Mouse (Mus musculus) lung, embryonic 16.5 days (tissue): ENCODE results near the gene Igf1r. TPM values are rescaled to one million over a fixed set of nuclear protein-coding genes. Genes with fewer than 3 reads are reported as not detected.
A peak's percentile ranks its signal among the peaks of the same experiment; 100 is the strongest.

Source experiments
- ATAC-seq: fragments of 200-750 bp; cut with Nextera tagmentation; 2 replicates; pipeline ENCODE4 v1.8.0; 2017; ENCODE audit warnings: low read depth, mild to moderate bottlenecking, moderate library complexity
- H3K27ac ChIP-seq: fragments of 300-500 bp; sonication (generic); 2 replicates; pipeline ENCODE4 v1.5.1; 2014; ENCODE audit warnings: mild to moderate bottlenecking, control low read depth, low read length
- H3K27me3 ChIP-seq: fragments of 300-500 bp; sonication (generic); 2 replicates; pipeline ENCODE4 v1.6.1; 2014; ENCODE audit warnings: low read depth, low read length, mixed read lengths; ENCODE audit not compliant: control insufficient read depth, insufficient read depth
- H3K36me3 ChIP-seq: fragments of 300-500 bp; sonication (generic); 2 replicates; pipeline ENCODE4 v1.6.1; 2014; ENCODE audit warnings: low read length; ENCODE audit not compliant: control insufficient read depth, insufficient read depth
- H3K4me1 ChIP-seq: fragments of 300-500 bp; sonication (generic); replicated peaks from 2 replicates; pipeline ENCODE4 v1.6.1; 2014; ENCODE audit warnings: low read length, mixed read lengths; ENCODE audit not compliant: control insufficient read depth, insufficient read depth
- H3K4me2 ChIP-seq: fragments of 300-500 bp; sonication (generic); 2 replicates; pipeline ENCODE4 v1.6.1; 2014; ENCODE audit warnings: low read depth, low read length, control low read depth
- H3K4me3 ChIP-seq: fragments of 300-500 bp; sonication (generic); 2 replicates; pipeline ENCODE4 v1.5.1; 2014; ENCODE audit warnings: mild to moderate bottlenecking, low read length, control low read depth
- H3K9ac ChIP-seq: fragments of 300-500 bp; sonication (generic); 2 replicates; pipeline ENCODE4 v1.6.1; 2014; ENCODE audit warnings: low read length, control low read depth
- H3K9me3 ChIP-seq: fragments of 300-500 bp; sonication (generic); 2 replicates; pipeline ENCODE4 v1.6.1; 2016; ENCODE audit warnings: low read length; ENCODE audit not compliant: control insufficient read depth
- WGBS: fragments of 180-500 bp; shearing (Covaris S2); extraction: QIAGEN DNeasy Blood & Tissue Kit; methylation state at CpG from one replicate; pipeline ENCODE4 v1.1.7; 2014; 5-methylcytosine and 5-hydroxymethylcytosine counted together
- polyA plus RNA-seq: library from polyadenylated mRNA; unstranded; fragments of >200 nt; fragmentation: Nextera tagmentation; extraction: Ambion mirVana; gene quantifications from 2 replicates; pipeline ENCODE4 v1.2.1, GENCODE M21; 2015

The Igf1r gene
- polyA plus RNA-seq, 1 experiment from 2014 or later: 19.9 TPM

DNA sequence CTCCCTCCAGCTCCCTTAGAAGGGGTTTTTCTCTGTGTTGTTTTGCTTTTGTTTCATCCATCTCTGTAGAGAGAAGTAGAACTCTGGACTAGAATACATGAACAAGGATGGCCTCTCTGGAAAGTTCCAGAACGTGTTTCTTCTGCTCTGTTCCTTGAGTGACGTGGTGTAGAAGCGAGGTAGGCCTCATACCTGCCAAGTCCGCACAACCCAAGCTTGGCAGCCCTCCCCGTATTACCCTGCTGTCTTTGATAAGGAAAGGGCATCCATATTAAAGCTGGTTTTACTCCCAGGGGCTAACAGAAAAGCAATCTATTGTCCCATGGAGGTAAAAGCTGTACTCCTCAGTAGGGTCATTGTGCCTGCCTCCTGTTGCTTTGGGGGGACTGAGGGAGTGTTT, 164.9 kb downstream of the Igf1r start:
- no peak overlapping the region for H3K4me3 ChIP-seq
- H3K4me1 ChIP-seq: peaks cover 13% of the 10 kb centered on the region
- no peaks in the 10 kb centered on the region for H3K36me3 ChIP-seq
- H3K4me2 ChIP-seq: no peak overlapping the region
- H3K9ac ChIP-seq: no peak overlapping the region
- no peak for ATAC-seq
- H3K9me3 ChIP-seq: no peaks in the 10 kb centered on the region
- 84% methylated on average over 5 of the region's 5 CpGs for WGBS
- no peaks in the 10 kb centered on the region for H3K27me3 ChIP-seq
- no peak overlapping the region for H3K27ac ChIP-seq

DNA sequence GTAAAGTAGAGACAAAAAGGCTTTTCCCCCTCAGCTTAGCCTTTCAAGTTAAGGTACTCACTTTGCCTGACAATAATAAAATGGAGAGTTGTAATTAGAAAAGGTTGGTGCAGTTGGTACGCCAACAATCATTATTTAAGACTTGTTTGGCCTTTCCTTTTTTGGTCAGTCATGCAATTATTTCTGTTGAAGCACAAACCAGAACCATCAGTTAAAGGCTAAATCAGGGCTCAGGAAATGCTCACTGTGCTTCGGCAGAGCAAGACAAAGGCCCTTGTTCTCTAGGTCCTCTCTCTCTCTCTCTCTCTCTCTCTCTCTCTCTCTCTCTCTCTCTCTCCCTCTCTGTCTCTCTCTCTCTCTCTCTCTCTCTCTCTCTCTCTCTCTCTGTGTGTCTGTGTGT, 165.4 kb downstream of the Igf1r start:
- Histone ChIP-seq H3K36me3 (no peaks in the 10 kb centered on the region), H3K4me3 (no peak overlapping the region), H3K27me3 (no peaks in the 10 kb centered on the region), H3K4me1 (peaks cover 9% of the 10 kb centered on the region), H3K9ac (no peak overlapping the region), H3K9me3 (no peaks in the 10 kb centered on the region), H3K4me2 (no peak overlapping the region), H3K27ac (no peak overlapping the region)
- WGBS: 63% methylated on average over 2 of the region's 2 CpGs
- no peak for ATAC-seq

DNA sequence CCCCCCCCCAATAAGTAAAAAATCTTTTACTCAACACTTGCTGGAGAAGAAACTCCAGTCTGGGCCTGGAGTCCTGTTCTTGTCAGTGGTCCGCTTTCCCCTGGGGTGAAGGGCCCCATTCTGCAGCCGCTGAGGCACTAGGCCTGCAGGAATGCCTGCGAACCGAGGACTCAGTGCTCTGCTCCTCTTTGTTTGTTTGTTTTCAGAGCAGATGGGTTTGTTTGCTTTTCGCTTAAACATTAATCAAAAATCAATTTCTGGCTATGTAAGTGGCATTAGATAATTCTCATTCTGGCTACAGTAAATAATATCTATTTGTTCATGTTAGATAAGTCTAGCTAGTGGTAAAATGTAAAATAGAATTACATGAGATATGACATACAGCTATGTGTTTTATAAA, 167.0 kb downstream of the Igf1r start:
- WGBS: 41% methylated on average over 5 of the region's 5 CpGs
- peaks cover 9% of the 10 kb centered on the region for H3K4me1 ChIP-seq

DNA sequence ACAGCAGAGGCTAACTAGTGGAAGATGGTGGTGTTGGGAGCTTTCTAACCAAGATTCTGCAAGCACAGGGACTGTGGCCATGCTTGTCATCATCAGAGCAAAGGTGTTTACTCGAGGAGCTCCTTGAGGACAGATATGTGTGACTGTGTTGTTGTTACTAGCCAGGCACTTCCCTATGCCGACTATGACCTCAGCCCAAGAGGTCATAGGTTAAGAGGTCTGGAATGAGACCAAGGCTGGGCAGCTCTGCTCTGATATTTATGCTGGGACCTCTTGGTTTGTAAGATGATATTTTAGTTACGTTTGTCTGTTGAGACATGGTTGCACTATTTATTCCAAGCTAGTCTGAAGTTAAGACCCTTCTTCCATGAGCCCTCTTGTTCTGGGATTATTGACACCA, 169.8 kb downstream of the Igf1r start:
- Histone ChIP-seq H3K4me2 (no peak overlapping the region), H3K36me3 (no peaks in the 10 kb centered on the region), H3K9me3 (no peaks in the 10 kb centered on the region), H3K4me1 (peaks cover 15% of the 10 kb centered on the region), H3K27me3 (no peaks in the 10 kb centered on the region), H3K4me3 (no peak overlapping the region), H3K27ac (no peak overlapping the region), H3K9ac (no peak overlapping the region)
- no peak for ATAC-seq
- 23% methylated on average over 3 of the region's 3 CpGs for WGBS

More for the DNA sequence above, 167.0 kb downstream of the Igf1r start:
- Histone ChIP-seq H3K36me3 (no peaks in the 10 kb centered on the region), H3K4me2 (no peak overlapping the region), H3K9ac (no peak overlapping the region), H3K27ac (no peak overlapping the region), H3K27me3 (no peaks in the 10 kb centered on the region), H3K9me3 (no peaks in the 10 kb centered on the region), H3K4me3 (no peak overlapping the region)
- ATAC-seq: no peak

DNA sequence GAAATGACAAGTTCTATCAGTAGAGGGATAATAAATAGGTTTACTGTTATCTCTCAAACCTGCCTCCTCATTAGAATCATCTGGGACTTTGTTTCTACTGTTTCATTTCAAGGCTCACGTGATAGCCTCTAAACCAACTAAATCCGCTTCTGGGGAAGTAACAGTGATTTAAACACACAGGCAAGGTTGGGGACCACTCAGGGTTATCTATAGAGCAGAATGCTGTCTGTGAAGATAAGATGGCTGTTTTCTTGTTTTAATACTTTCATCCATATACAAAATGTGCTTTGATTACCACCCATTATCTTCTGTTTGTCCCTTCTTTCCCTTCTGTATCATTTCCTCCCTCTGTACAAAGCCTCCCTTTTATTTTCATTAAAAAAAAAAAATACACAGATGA, 172.7 kb downstream of the Igf1r start:
- Histone ChIP-seq H3K36me3 (no peaks in the 10 kb centered on the region), H3K9me3 (no peaks in the 10 kb centered on the region), H3K9ac (no peak overlapping the region), H3K4me1 (peaks cover 25% of the 10 kb centered on the region), H3K27me3 (no peaks in the 10 kb centered on the region), H3K4me2 (no peak overlapping the region), H3K27ac (no peak overlapping the region), H3K4me3 (no peak overlapping the region)
- no peak for ATAC-seq
- WGBS: 70% methylated on average over 2 of the region's 2 CpGs

DNA sequence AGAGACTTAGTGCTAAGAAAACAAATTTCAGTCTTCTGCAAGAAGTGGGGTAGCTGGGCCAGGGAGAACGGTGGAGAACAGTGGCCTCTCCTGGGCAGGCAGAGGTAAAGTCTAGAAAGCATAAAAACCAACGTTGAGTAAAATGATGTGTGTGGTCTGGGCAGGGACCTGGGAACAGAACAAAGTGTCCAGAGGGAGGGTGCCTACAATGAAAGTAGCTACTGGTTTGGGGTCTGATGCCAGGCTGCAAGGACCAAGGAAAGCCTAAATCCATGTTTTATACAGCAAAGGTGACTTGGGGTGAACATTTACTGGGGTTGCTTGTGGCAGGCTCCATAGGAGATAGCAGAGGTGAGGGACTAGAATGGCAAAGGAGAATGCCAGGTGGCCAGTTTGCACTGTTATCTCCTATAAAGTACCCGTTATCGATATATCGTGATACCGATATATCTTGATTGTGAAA, 175.2 kb downstream of the Igf1r start:
- 32% methylated on average over 6 of the region's 6 CpGs for WGBS

DNA sequence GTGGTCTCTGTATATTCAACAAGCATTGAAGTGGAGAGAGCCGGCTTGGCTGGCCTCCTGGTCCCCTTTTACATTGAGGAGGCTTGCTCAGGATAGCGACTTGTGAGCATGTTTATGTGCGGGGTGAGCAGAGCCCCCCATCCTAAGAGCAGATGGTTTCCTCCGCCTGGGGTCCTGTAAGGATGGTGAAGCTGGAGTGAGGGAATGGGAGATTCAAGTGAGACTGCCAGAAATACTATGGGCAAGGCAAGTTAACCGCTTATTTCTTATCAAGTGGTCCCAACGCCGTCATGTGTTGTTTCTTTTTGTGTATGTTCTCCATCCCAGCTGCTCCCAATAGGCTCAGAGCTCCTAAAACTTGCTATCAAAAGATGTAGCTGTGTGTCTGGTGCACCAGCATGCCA, 175.6 kb downstream of the Igf1r start:
- Histone ChIP-seq H3K4me2 (peak overlapping the region; percentile 93), H3K27ac (peak overlapping the region; percentile 63; the same call in 1 of the 2 replicates), H3K4me1 (peaks cover 42% of the 10 kb centered on the region), H3K9me3 (no peaks in the 10 kb centered on the region), H3K4me3 (peak overlapping the region; percentile 63), H3K9ac (peak overlapping the region; percentile 68; the same call in 1 of the 2 replicates), H3K27me3 (no peaks in the 10 kb centered on the region), H3K36me3 (no peaks in the 10 kb centered on the region)
- 11% methylated on average over 7 of the region's 7 CpGs for WGBS
- ATAC-seq: no peak

More for the DNA sequence above, 175.2 kb downstream of the Igf1r start:
- no peaks in the 10 kb centered on the region for H3K36me3 ChIP-seq
- H3K4me3 ChIP-seq: peak overlapping the region; percentile 63; the same call in 1 of the 2 replicates
- peak overlapping the region; percentile 93; the same call in 1 of the 2 replicates for H3K4me2 ChIP-seq
- peak overlapping the region; percentile 63; the same call in 1 of the 2 replicates for H3K27ac ChIP-seq
- peak; percentile 30 for ATAC-seq
- H3K9me3 ChIP-seq: no peaks in the 10 kb centered on the region
- peaks cover 42% of the 10 kb centered on the region for H3K4me1 ChIP-seq
- peak overlapping the region; percentile 23; the same call in 1 of the 2 replicates for H3K9ac ChIP-seq
- no peaks in the 10 kb centered on the region for H3K27me3 ChIP-seq

DNA sequence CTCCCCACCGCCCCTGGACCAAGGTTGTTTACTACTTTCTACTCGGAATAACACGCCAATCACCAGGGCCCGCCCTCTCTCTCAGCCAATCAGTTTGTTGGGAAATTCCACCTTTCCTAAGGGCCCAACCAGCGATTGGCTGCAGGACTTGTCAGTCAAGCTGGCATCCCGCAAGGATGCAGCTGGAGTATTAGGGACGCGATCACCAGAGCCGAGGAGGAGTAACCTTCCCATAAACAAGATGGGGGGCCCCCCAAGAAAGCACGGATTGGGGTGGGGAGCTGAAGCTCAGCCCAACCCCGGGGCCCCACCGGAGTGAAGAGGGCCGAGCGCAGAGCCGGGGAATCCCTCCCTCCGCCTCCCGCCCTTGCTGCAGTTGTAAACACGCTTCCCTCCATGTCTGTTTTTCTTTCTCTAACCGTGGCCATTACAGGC, 176.5 kb downstream of the Igf1r start:
- Histone ChIP-seq H3K9ac (peak overlapping the region; percentile 68), H3K36me3 (no peaks in the 10 kb centered on the region), H3K9me3 (no peaks in the 10 kb centered on the region), H3K27ac (peak overlapping the region; percentile 87), H3K4me1 (peaks cover 42% of the 10 kb centered on the region), H3K27me3 (no peaks in the 10 kb centered on the region), H3K4me3 (peak overlapping the region; percentile 63), H3K4me2 (peak overlapping the region; percentile 93)
- WGBS: 0% methylated on average over 19 of the region's 19 CpGs
- peak; percentile 90 for ATAC-seq

DNA sequence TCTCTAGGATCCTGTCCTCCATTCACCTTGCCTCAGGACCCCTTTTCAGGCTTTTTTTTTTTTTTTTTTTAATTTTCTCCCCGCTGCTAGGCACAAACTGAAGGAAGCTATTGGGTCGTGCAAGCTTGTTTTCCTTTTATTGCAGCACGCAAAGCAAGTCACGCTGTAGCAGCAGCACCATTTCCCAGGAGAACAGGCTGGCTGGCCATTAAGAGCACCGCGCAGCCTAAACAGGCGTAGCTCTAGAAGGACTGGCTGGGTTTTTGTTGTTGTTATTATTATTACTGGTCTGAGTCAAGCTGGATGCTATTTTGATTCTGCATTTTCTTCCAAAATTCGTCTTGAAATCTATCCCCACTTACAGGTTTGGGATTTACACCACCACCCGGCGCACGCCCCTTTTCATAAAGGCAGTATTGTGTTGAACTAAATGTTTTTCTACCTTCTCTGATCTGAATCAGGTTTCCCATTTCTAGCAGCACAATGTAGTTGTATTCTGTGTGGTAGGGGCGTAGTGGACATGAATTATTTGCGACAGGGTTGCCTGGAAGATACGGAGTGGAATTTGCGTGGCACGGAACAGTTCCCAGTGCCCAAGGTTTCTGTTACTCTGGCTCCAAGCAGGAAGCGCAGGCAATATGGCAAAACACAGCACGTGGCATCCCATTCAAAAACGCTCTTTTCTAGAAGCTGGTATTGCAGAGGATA, 177.1 kb downstream of the Igf1r start:
- peak overlapping the region; percentile 87 for H3K27ac ChIP-seq
- no peaks in the 10 kb centered on the region for H3K9me3 ChIP-seq
- peaks cover 43% of the 10 kb centered on the region for H3K4me1 ChIP-seq

More for the DNA sequence above, 177.1 kb downstream of the Igf1r start:
- WGBS: 2% methylated on average over 19 of the region's 19 CpGs
- ATAC-seq: peak; percentile 48
- H3K27me3 ChIP-seq: no peaks in the 10 kb centered on the region
- peak overlapping the region; percentile 68 for H3K9ac ChIP-seq
- H3K4me2 ChIP-seq: peak overlapping the region; percentile 93
- peak overlapping the region; percentile 63 for H3K4me3 ChIP-seq
- no peaks in the 10 kb centered on the region for H3K36me3 ChIP-seq
